Mouse (Mus musculus): ENCODE data around the gene Kazn. TPM values are rescaled to one million over a fixed set of nuclear protein-coding genes. Genes with fewer than 3 reads are reported as not detected.

The Kazn gene
- total and polyA plus RNA-seq, 3 experiments = 1.3 to 9.7 (median 4.2) TPM

GRCm38 (mm10) chr4:142168352-142168751 is 70.8 kb downstream of the Kazn start (continued):
- TF ChIP-seq SIN3A (IDR thresholded peaks at IDR 0.05; ENCODE audit: low read length) (no peak), ETS1 (conservative IDR thresholded peaks at IDR 0.05; ENCODE audit: low read depth, low read length) (peak; percentile 43), GABPA (IDR thresholded peaks at IDR 0.05; ENCODE audit: insufficient replicate concordance, low read depth, low read length) (no peak), NELFE (IDR thresholded peaks at IDR 0.05; ENCODE audit: low read depth, low read length) (0 out of 2 replicates have a peak, but pooled peaks have one; percentile 38), BHLHE40 (IDR thresholded peaks at IDR 0.05; ENCODE audit: low read depth, low read length) (peak; percentile 33; the same call in 1 of the 2 replicates), MEF2A (IDR thresholded peaks at IDR 0.05; ENCODE audit: borderline replicate concordance, low read depth, low read length) (peak; percentile 59; the same call in 1 of the 2 replicates), IRF4 (IDR thresholded peaks at IDR 0.05; ENCODE audit: low read depth, low read length) (no peak), KAT2A (IDR thresholded peaks at IDR 0.05; ENCODE audit: insufficient replicate concordance, low read length) (no peak), E2F4 (IDR thresholded peaks at IDR 0.05; ENCODE audit: insufficient replicate concordance, low read depth, low read length) (no peak), PAX5 (IDR thresholded peaks at IDR 0.05; ENCODE audit: low read length) (no peak), EP300 (IDR thresholded peaks at IDR 0.05; ENCODE audit: low read length) (peak; percentile 60; the same call in 1 of the 2 replicates), JUN (IDR thresholded peaks at IDR 0.05; ENCODE audit: insufficient read depth, low read depth, low read length) (no peak), CTCF (conservative IDR thresholded peaks at IDR 0.05 in 1 of 2, IDR thresholded peaks at IDR 0.05 in 1 of 2; ENCODE audit: low read depth in 2 of 2, low read length in 2 of 2) (no peak), RCOR1 (conservative IDR thresholded peaks at IDR 0.05; ENCODE audit: low read depth, low read length) (no peak), SMC3 (IDR thresholded peaks at IDR 0.05; ENCODE audit: low read depth, low read length) (no peak), MAFK (IDR thresholded peaks at IDR 0.05; ENCODE audit: insufficient replicate concordance, low read length) (no peak), TCF12 (IDR thresholded peaks at IDR 0.05; ENCODE audit: low read depth, low read length) (peak; percentile 37; the same call in 1 of the 2 replicates), TBP (conservative IDR thresholded peaks at IDR 0.05; ENCODE audit: low read depth, low read length) (no peak), RAD21 (IDR thresholded peaks at IDR 0.05; ENCODE audit: low read depth, low read length) (no peak)

GRCm38 (mm10) chr4:142165835-142166701 is 73.1 kb downstream of the Kazn start:
- H3K9ac ChIP-seq (ENCODE audit: insufficient read depth, low read depth) = peak overlapping the region; percentile 39; the same call in 1 of the 2 replicates

More at GRCm38 (mm10) chr4:142165835-142166701, 73.1 kb downstream of the Kazn start:
- no peaks in the 10 kb centered on the region for H3K27me3 ChIP-seq (replicated peaks)
- peaks cover 12% of the 10 kb centered on the region for H3K9me3 ChIP-seq (replicated peaks; ENCODE audit: low read length)
- peak overlapping the region in 1 of 3 experiments; percentile 12 for H3K4me3 ChIP-seq (replicated peaks in 1 of 3; ENCODE audit: low read depth in 2 of 3, low read length in 2 of 3, poor library complexity in 1 of 3)
- TF ChIP-seq MXI1 (IDR thresholded peaks at IDR 0.05; ENCODE audit: low read depth, low read length) (no peak), MEF2A (IDR thresholded peaks at IDR 0.05; ENCODE audit: borderline replicate concordance, low read depth, low read length) (peak; percentile 46; the same call in 1 of the 2 replicates), ZMIZ1 (IDR thresholded peaks at IDR 0.05; ENCODE audit: low read depth, low read length) (no peak), BHLHE40 (IDR thresholded peaks at IDR 0.05; ENCODE audit: low read depth, low read length) (peak; percentile 1; the same call in 1 of the 2 replicates), ELF1 (IDR thresholded peaks at IDR 0.05; ENCODE audit: low read depth, low read length) (peak; percentile 75), MAZ (IDR thresholded peaks at IDR 0.05; ENCODE audit: low read depth, low read length) (0 out of 2 replicates have a peak, but pooled peaks have one; percentile 66), TBP (conservative IDR thresholded peaks at IDR 0.05; ENCODE audit: low read depth, low read length) (peak; percentile 97), CHD2 (IDR thresholded peaks at IDR 0.05; ENCODE audit: low read length) (peak; percentile 97), ZC3H11A (IDR thresholded peaks at IDR 0.05; ENCODE audit: low read depth, low read length) (no peak), KAT2A (IDR thresholded peaks at IDR 0.05; ENCODE audit: insufficient replicate concordance, low read length) (no peak), SMC3 (IDR thresholded peaks at IDR 0.05; ENCODE audit: low read depth, low read length) (no peak), ZKSCAN1 (IDR thresholded peaks at IDR 0.05; ENCODE audit: borderline replicate concordance, low read depth, low read length) (no peak), PAX5 (IDR thresholded peaks at IDR 0.05; ENCODE audit: low read length) (no peak), CTCF (conservative IDR thresholded peaks at IDR 0.05 in 1 of 2, IDR thresholded peaks at IDR 0.05 in 1 of 2; ENCODE audit: low read depth in 2 of 2, low read length in 2 of 2) (no peak), HCFC1 (IDR thresholded peaks at IDR 0.05; ENCODE audit: low read depth, low read length) (peak; percentile 20; the same call in 1 of the 2 replicates), NELFE (IDR thresholded peaks at IDR 0.05; ENCODE audit: low read depth, low read length) (peak; percentile 49; the same call in 1 of the 2 replicates), JUND (conservative IDR thresholded peaks at IDR 0.05; ENCODE audit: low read depth, low read length) (no peak), ETS1 (conservative IDR thresholded peaks at IDR 0.05; ENCODE audit: low read depth, low read length) (peak; percentile 5; the same call in 1 of the 2 replicates), ZNF384 (IDR thresholded peaks at IDR 0.05; ENCODE audit: low read depth, low read length) (no peak), POLR2A (IDR thresholded peaks at IDR 0.05; ENCODE audit: low read depth, low read length) (peak; percentile 40), RCOR1 (conservative IDR thresholded peaks at IDR 0.05; ENCODE audit: low read depth, low read length) (no peak), IRF4 (IDR thresholded peaks at IDR 0.05; ENCODE audit: low read depth, low read length) (0 out of 2 replicates have a peak, but pooled peaks have one; percentile 17), MYC (IDR thresholded peaks at IDR 0.05; ENCODE audit: low read depth, low read length) (0 out of 2 replicates have a peak, but pooled peaks have one; percentile 9)
- H3K4me1 ChIP-seq (ENCODE audit: control insufficient read depth in 1 of 2, insufficient read depth in 2 of 2) = peaks cover 34 to 68% of the 10 kb centered on the region in 2 experiments
- in situ Hi-C loops (cut with MboI; ENCODE audit: low pct_ligation_motif_present, low pct_unique_long_range_greater_than_20kb, low sequenced_read_pairs) = loop anchor here (25.0 kb wide), 2 partner anchors 246 to 1071 kb away; no protein-coding TSS in a partner anchor
- peak overlapping the region; percentile 89 for H3K27ac ChIP-seq (ENCODE audit: insufficient read depth, low read depth)
- peaks cover 0 to 17% of the 10 kb centered on the region in 2 experiments for H3K36me3 ChIP-seq (replicated peaks in 1 of 2; ENCODE audit: control insufficient read depth in 1 of 2, insufficient read depth in 1 of 2, low read length in 1 of 2)
- no peaks in the 10 kb centered on the region for H3K79me2 ChIP-seq (replicated peaks; ENCODE audit: control insufficient read depth, extremely low read depth, insufficient read depth, poor library complexity, severe bottlenecking)
- peak; percentile 83 for DNase-seq (ENCODE audit: extremely low read depth)
- dilution Hi-C loops (cut with MboI; ENCODE audit: extremely low pct_ligation_motif_present, extremely low pct_unique_long_range_greater_than_20kb, low sequenced_read_pairs) = no loop called here
- H3K4me2 ChIP-seq (ENCODE audit: insufficient read depth, low read depth, poor library complexity, severe bottlenecking) = peak overlapping the region; percentile 50; the same call in 1 of the 2 replicates

Data from CH12.LX (cell line).